Mouse (Mus musculus) gastrocnemius, adult 2 months (tissue): ENCODE data around the gene Dctn3. TPM values are rescaled to one million over a fixed set of nuclear protein-coding genes. Genes with fewer than 3 reads are reported as not detected.

Experiments used
- DNase-seq: peaks from one replicate; pipeline ENCODE4 v3.0.0; 2022
- H3K27ac ChIP-seq: fragments of 200-600 bp; 2 replicates; pipeline ENCODE4 v1.8.1; 2022; ENCODE audit warnings: mild to moderate bottlenecking
- H3K4me3 ChIP-seq: fragments of 200-600 bp; 2 replicates; pipeline ENCODE4 v1.8.1; 2022; ENCODE audit warnings: mild to moderate bottlenecking, moderate library complexity
- CTCF ChIP-seq: fragments of 200-600 bp; IDR thresholded peaks from 2 replicates; pipeline ENCODE4 v1.8.1; 2022; ENCODE audit warnings: antibody characterized with exemption, mild to moderate bottlenecking, moderate library complexity
- intact Hi-C: fragments of 180-260 bp; cut with DNase I; formaldehyde crosslinking; loops from one replicate; pipeline ENCODE4 v1.15.1; 2025
- total RNA-seq, 2 experiments: library from RNA; stranded (reverse); gene quantifications; 2 replicates each; pipeline ENCODE4 v1.2.3; 2021

Dctn3 gene
- total RNA-seq, 2 experiments from 2014 or later = 40.6 to 42.4 TPM

- Histone ChIP-seq H3K4me3 (peak within 1 kb of the TSS; percentile 64), H3K27ac (no peak within 1 kb of the TSS)
- DNase-seq = no peak
- intact Hi-C loops = no loop called here
- no peak for TF ChIP-seq CTCF
Observed at GRCm38 (mm10) chr4:41731052-41731765, 8.2 kb upstream of the Dctn3 start, which contains the start of gene Arid3c. Gene Arid3c (minus strand): TSS chr4:41731142.

- H3K27ac ChIP-seq = no peak overlapping the region
- TF ChIP-seq CTCF = no peak
- DNase-seq = no peak
- intact Hi-C loops = no loop called here
- no peak overlapping the region for H3K4me3 ChIP-seq
Observed at GRCm38 (mm10) chr4:41726826-41727621, 4.1 kb upstream of the Dctn3 start.

- H3K27ac ChIP-seq = no peak overlapping the region
- intact Hi-C loops = no loop called here
- no peak overlapping the region for H3K4me3 ChIP-seq
- TF ChIP-seq CTCF = no peak
- no peak for DNase-seq
Observed at GRCm38 (mm10) chr4:41716834-41717233, 6.1 kb downstream of the Dctn3 start.

GRCm38 (mm10) chr4:41715596-41715995 lies 7.4 kb downstream of the Dctn3 start:
- Histone ChIP-seq H3K27ac (no peak overlapping the region), H3K4me3 (no peak overlapping the region)
- TF ChIP-seq CTCF = peak; percentile 64
- intact Hi-C loops = no loop called here
- no peak for DNase-seq

GRCm38 (mm10) chr4:41715082-41715481 lies 7.9 kb downstream of the Dctn3 start:
- no peak for DNase-seq
- intact Hi-C loops = no loop called here
- no peak overlapping the region for H3K4me3 ChIP-seq
- no peak for TF ChIP-seq CTCF
- no peak overlapping the region for H3K27ac ChIP-seq

GRCm38 (mm10) chr4:41714276-41714675 lies 8.7 kb downstream of the Dctn3 start:
- H3K4me3 ChIP-seq = peak overlapping the region; percentile 84
- H3K27ac ChIP-seq = peak overlapping the region; percentile 95
- DNase-seq = peak; percentile 75
- intact Hi-C loops = loop anchor here (1.0 kb wide), 1 partner anchor 23 kb away; no protein-coding TSS in a partner anchor
- peak; percentile 90 for TF ChIP-seq CTCF

- Histone ChIP-seq H3K4me3 (peak within 1 kb of the TSS; percentile 84), H3K27ac (peak within 1 kb of the TSS; percentile 95)
- peak; percentile 45 for TF ChIP-seq CTCF
- DNase-seq = peak; percentile 91
- intact Hi-C loops = loop anchor here (1.0 kb wide), 1 partner anchor 24 kb away; no protein-coding TSS in a partner anchor
Observed at GRCm38 (mm10) chr4:41713197-41714067, 9.5 kb downstream of the Dctn3 start, which contains the start of gene Rpp25l. Gene Rpp25l (minus strand): TSS chr4:41713534.

- no peak for TF ChIP-seq CTCF
- DNase-seq = peak; percentile 82
- intact Hi-C loops = no loop called here
- peak overlapping the region; percentile 95 for H3K27ac ChIP-seq
- peak overlapping the region; percentile 84 for H3K4me3 ChIP-seq
Observed at GRCm38 (mm10) chr4:41712421-41713196, 10.4 kb downstream of the Dctn3 start.

GRCm38 (mm10) chr4:41711705-41712375 lies 11.1 kb downstream of the Dctn3 start:
- DNase-seq = peak; percentile 47
- Histone ChIP-seq H3K4me3 (peak overlapping the region; percentile 84), H3K27ac (peak overlapping the region; percentile 95)
- TF ChIP-seq CTCF = no peak
- intact Hi-C loops = no loop called here

GRCm38 (mm10) chr4:41710229-41710628 lies 12.7 kb downstream of the Dctn3 start:
- peak; percentile 38 for TF ChIP-seq CTCF
- H3K4me3 ChIP-seq = no peak overlapping the region
- DNase-seq = no peak
- no peak overlapping the region for H3K27ac ChIP-seq
- intact Hi-C loops = no loop called here

- no peak for DNase-seq
- peak; percentile 81 for TF ChIP-seq CTCF
- H3K27ac ChIP-seq = no peak overlapping the region
- intact Hi-C loops = loop anchor here (2.0 to 5.0 kb wide), 4 partner anchors 53 to 186 kb away; no protein-coding TSS in a partner anchor
- H3K4me3 ChIP-seq = no peak overlapping the region
Observed at GRCm38 (mm10) chr4:41708192-41708745, 14.7 kb downstream of the Dctn3 start.
